Mouse (Mus musculus): ENCODE data around the gene Slc6a6.

DNA sequence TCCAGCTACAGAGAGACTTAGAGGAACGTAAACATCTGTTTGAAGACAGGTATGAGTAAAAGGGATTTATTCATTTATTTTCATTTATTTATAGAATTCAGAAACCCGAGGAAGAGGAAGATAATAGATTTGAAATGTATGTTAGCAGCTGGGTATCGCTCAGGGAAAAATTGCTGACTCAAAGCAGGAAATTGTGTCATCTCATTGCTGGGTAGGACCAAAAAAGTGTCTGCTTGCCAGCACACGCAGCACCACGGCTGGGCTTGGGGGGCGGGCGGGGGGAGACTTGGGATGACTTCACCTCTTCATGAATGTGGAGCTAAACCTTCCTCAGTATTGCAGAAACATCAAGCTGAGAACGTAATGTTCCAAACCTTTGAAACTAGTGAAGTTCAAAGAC, 83.7 kb downstream of the Slc6a6 start:
- TF ChIP-seq POLR2A (IDR thresholded peaks at IDR 0.05; ENCODE audit: low read depth, low read length) (no peak), CTCF (conservative IDR thresholded peaks at IDR 0.05; ENCODE audit: insufficient read depth, insufficient read length, low read depth, low read length) (no peak)
